Mouse (Mus musculus): Measurements from ENCODE around the gene Foxr1. TPM values are rescaled to one million over a fixed set of nuclear protein-coding genes. Genes with fewer than 3 reads are reported as not detected.
"Not testable (repeated sequence)": the region's sequence is repeated elsewhere in the genome, so short reads cannot be mapped to it uniquely, and the experiment has no call there.

Foxr1 gene
- polyA plus RNA-seq, 1 experiment: 0.63 TPM

DNA sequence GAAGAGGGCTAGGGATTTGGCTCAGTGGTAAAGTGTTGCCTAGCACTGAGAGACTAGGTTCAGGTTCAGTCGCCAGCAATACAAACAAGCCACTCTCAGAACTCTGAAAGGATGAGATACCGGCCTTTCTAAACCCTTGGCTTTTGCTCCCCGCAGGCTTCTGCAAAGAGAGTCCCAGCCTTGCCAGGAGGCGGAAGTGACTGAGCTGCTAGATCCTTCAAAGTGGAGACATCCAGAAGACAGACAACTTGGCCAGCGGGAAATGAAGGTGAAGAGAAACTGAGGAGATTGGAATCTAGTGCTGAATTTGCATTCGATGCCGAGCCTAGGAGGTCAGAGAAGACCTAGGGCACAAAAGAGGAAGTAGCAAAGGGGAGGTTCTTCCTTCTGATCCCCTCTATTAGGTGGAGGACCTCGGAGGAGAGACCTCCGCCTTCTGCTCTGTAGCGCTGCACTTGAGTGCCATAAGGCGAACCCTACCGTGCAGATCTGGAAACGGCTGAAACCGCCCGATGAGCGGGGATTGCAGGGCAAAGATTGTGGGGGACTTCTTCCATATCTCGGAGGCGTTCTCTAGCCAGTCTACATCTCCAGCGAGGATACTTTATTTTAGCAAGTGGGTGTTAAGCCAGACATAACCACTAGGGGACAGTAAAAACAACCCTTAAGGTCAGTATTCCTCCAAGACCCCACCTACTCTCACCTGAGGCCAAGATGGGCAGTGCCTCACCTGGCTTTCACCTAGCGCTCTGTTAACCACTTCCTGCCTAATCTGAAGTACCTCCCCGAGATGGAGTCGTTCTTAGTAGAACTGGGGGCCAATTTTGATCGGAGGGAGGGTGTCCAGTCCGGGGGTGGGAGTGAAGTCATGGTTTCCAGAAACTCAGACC lies 36.6 kb upstream of the Foxr1 start:
- peak; percentile 45 for DNase-seq (ENCODE audit: low spot score)

DNA sequence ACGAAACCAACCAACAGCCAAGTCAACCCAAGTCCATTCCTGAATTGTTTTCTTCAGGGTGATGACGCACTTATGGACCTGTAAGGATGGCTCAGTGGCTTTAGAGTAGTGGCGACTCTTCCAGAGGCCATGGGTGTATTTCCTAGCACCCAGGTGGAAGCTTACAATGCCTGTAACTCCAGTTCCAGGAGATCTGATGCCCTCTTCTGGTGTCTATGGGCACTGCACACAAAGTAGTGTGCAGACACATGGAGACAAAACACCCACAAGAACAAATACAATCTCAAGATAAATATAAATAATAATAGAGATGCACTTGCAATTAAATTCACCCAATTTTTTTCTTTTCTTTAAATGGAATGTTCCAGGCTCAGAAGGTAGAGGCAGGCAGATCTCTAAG lies 35.0 kb upstream of the Foxr1 start:
- DNase-seq (ENCODE audit: low spot score): no peak

DNA sequence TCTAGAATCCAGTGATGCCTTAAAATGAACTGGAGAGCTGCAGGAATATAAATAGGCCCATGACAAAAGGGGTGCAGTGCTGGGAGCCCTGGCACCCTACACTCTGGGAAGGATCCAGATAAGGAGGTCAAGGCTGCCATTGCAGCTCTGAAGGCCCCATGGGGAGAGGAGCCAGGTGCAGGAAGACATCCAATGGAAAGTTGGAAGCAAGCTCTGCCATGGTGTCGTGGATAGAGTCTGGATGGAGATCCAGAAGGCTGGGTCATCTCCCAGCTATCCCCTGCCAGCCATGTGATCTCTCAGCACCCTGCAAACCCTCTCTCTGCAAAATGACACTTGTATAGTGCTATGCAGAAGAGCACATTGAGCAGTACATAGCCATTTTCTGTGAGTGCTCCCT lies 33.4 kb upstream of the Foxr1 start:
- DNase-seq (ENCODE audit: low spot score): no peak

DNA sequence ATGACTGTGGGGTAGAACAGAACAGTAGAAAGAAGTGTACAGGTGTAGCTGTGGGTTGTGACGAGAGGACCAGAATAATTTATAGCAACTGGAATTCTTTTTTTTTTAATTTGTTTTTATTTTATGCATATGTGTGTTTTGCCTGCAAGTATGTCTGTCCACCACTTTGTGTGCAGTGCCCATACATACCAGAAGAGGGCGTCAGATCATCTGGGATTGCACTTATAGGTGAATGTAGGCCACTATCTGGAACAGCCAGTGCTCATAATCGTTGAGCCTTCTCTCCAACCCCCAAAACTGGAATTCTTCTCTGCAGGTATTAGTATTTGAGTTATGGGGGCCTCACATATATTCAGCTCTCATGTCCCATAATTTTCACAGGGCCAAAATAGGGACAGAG lies 32.2 kb upstream of the Foxr1 start:
- DNase-seq (ENCODE audit: low spot score): no peak

DNA sequence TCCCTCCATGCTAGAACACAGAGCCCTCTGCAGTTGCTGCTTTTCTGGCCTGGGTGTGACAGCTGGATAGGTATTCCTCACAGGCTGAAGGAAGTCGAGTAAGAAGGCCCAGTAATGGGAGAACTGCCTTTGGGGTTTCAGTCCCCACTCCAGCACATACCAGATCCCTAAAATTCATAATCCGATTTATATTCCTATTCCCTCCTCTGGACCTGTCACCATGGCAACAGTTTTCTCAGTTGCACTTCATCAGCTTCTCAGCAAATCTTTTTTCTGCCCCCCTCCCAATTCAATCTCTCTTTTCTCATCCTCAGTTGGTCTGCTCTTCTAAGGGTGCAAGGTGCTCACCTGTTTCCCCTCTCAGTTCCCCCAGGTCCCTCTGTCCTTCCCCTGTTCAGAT lies 27.9 kb upstream of the Foxr1 start:
- DNase-seq (ENCODE audit: low spot score): no peak

DNA sequence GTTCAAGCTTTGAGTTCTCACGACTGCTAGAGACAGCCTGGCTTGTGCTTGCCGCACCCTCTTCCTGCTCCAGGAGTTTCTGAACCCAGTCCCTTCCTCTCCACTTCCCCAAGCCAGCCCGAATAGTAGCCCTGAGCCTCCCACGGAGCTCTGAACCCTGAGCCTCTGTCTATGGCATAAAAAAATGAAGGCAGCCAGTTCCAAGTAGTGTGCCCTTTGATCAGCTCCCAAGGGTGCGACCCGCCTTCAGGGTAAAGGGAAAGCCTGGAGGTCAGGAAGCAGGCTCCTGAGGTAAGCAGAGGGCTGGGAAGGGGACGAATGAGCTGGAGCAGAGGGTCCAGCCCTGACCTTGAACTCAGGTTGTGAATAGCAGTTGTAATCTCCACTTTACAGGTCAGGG lies 27.3 kb upstream of the Foxr1 start:
- DNase-seq (ENCODE audit: low spot score): no peak

DNA sequence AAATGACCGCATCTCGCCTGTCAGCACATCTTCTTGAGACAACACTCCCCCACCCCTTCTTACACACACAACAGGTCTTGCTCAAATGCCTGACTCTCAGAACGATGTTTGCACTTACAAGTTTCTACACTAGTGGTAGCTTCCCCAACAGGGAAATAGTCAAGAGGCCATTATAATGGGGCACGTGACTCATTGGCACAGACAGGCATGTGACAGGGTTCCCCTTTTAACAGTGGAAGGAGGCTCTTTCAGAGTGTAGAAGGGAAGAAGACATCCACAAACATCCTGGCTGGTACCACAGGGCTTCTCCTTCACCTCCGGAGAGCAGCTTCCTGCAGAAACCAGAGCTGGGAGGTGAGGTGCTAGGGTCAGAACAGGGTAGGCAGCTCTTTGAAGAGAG lies 21.0 kb upstream of the Foxr1 start:
- no peak for DNase-seq (ENCODE audit: low spot score)

DNA sequence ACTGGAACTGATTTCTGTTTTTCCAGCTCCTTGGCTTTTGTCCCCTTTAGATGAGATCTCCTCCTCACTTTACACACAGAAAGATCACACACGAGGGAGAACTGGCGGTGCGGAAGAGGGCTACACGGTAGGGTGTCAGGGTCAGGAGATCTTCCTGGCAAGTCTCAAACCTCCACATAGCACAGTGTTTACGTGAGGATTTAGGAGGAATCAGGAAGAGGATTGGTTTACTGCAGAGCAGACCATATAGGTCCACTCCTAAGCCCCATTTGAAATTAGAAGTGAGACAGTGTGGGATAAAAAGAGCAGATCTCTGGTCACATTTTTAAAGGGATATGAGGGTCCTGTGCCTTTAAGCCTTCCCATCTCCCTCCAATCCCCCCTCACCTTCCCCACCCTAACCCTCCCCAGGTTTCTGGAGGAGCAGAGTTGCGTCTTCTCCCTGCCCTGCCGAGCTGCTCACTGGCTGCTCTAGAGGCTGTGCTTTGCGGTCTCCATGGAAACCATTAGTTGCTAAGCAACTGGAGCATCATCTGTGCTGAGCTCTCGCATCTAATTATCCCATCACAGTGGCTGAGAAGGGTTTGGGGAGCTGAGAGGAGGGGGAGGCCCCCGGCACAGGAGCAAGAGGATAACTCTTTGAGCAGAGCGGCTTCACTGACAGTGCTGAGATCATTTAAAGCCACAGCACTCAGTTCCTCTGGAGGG lies 16.3 kb upstream of the Foxr1 start:
- DNase-seq (ENCODE audit: low spot score): no peak

DNA sequence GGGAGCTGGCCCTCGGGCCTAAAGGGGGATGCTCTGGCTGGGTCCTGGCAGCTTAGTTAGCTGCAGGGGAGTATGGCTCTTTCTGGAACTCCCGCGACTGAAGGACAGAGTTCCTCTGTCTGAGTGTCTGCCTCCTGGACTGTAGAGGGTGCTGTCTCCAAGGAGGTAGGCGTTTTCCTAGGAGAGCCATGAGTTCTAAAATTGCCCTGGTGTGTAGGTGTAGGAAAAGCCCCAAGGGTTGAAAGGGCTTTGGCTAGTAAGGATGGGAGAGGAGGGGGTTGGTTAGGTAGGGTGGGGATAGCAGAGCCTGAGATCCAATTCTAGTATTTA lies 13.9 kb upstream of the Foxr1 start, which contains the start of gene Upk2:
Gene Upk2 (minus strand): TSS at position 86 of the 330 bp plus-strand sequence.
- DNase-seq (ENCODE audit: low spot score): no peak

DNA sequence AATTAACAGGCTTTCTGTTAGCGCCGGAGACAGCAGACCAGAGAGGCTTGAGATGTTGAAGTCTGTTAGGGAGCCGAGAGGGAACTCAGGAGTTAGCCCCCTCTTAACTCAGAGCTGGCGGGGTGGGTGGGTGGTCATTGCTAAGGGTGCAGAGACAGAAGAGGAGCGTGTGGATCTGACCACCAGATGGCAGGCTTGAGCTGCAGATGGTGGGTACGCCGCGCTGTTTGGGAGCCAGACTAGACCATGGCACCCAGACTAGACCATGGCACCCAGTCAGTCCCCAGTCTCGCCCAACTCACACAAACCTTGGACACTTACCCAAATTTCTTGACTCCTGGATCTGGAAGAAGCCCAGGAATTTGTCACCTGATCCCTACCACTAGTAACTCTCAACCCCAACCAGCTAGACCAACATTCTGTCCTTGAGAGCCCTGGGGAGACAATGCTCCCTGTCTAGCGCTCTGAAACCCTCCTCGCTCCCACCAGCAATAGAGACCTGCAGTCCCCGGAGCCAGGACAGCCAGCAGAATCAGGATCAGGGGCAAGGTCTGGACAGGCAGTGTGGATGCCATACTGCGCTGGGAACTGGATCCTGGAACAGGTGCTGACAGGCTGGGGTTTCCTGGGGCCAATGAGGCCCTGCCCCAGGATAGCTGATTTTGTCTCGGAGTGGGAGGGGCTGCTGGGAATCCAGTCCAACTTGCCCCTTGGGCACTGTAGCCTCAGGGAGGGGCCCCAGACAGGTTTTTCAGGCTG lies 13.4 kb upstream of the Foxr1 start:
- peak; percentile 77 for DNase-seq (ENCODE audit: low spot score)

DNA sequence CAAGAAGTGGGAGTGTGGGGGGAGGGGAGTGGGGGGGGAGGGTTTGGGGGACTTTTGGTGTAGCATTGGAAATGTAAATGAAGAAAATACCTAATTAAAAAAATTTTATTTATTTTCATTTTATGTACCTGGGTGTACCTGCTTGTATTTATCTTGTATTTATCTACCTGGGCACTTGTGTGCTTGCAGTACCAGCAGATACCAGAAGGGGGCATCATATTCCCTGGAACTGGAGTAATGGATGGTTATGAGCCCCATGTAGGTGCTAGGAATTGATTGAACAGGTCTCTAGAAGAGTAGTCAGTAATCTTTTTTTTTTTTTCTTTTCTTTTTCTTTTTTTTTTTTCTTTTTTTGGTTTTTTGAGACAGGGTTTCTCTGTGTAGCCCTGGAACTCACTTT lies 9.5 kb upstream of the Foxr1 start:
- no peak for DNase-seq (ENCODE audit: low spot score)

DNA sequence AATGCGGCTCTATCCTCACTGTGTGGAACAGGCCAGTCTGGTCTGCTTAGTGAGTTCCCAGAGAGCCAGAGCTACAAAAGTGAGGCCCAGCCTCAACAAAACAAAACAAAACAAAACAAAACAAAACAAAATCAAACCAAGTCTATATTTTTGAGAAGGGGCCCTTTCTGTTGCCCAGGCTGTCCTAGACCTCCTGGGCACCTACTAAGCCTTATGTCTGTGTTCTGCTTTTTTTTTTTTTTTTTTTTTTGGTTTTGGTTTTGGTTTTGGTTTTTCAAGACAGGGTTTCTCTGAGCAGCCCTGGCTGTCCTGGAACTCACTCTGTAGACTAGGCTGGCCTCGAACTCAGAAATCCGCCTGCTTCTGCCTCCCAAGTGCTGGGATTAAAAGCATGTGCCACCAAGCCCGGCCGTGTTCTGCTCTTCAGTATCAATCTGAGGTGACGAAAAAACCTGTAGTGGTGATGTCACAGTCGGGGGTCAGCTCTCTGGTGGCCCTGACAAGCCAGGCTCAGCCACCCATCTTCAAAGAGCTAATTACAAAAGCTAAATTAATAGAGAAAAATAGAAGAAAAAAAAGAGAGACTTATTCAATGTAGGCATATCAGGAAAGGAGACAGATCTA lies 3.6 kb upstream of the Foxr1 start:
- not testable (repeated sequence) for DNase-seq (ENCODE audit: low spot score)

DNA sequence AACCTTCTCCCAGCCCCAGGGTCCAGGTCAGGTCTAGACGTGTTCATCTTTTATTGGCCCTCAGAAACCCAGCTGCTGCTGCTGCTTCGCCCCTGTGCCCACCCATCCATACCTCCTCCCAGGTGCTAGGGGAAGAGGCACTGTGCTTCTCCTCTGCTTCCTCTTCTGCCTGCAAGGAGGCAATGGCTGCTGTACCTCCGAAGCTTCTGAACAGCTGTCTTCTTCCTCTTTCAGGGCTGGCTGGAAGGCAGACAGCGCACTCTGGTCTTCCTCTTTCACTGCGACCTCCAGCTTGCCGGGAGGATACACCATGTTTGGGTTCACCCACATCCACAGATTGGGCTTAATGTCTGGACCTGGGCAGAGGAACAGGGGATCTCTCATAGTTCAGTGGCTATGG lies 5.2 kb downstream of the Foxr1 start:
- DNase-seq (ENCODE audit: low spot score): no peak

DNA sequence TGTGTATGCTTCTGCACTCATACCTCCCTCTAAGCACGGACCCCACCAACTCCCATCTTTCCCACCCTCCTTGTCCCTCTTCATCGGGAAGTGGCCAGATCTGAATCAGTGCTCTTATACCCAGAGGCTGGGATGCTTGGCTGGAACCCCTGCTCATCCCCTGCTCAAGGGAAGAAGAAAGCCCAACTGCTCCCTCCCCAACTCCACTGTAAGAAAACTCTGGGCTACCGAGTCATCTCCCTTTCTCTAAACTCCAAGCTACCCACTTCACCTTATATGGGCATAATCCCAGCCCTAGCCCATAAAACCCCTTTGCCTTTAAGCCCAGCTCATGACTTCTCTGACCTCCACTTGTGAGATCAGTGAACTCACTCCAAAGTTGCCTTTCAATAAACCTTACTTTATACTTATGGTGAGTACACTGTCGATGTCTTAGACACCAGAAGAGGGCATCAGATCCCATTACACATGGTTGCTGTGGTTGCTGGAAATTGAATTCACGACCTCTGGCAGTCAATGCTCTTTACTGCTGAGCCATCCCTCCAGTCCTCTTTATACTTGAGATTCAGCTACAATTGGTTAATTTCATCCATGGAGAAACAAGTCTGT lies 8.3 kb downstream of the Foxr1 start:
- DNase-seq (ENCODE audit: low spot score): no peak

DNA sequence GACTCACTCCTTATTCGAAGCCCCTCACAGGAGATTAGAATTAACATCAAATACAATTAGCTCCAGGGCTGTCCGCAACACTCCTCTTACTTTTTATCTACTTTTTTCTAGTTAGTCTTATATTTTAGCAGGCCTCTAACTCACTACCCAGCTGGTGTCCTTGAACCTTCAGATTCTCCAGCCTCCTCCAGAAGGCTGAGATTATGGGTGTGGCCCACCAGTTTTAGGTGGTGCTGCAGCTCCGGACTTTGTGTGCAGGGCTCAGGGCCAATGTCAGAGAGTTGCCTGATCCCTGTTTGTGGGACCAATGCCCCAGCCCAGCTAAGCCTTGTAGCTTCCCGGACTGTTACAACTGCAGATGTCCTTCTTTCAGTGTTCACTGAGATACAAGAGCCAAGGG lies 17.4 kb downstream of the Foxr1 start:
- no peak for DNase-seq (ENCODE audit: low spot score)

DNA sequence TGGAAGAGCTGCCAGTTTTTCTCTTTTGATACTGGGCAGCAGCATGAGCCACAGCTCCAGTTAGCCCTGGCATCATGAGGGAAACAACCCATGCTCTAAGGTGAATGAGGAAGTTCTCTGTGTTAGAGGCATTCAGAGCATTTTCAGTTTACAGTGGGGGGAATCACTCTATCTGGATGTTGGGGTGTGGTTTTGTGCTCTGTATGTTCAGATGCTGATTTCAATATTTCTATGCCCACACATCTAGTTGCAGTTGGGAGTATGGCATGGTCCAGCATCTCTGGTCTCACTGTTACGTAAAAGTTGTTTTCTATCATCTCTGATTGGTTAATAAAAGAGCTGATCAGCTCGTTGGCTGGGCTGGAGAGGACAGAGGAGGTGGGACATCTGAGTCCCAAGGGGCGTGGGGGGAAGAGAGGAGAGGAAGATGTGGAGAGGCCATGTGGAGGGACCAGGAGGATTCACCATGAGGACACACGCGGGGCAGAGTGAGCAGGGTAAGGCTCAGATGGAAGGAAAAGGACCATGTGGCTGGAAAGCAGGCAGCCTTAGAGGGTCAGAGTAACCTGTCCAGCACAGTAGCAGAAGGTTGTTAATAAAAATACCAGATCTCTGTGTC lies 20.5 kb downstream of the Foxr1 start:
- no peak for DNase-seq (ENCODE audit: low spot score)

DNA sequence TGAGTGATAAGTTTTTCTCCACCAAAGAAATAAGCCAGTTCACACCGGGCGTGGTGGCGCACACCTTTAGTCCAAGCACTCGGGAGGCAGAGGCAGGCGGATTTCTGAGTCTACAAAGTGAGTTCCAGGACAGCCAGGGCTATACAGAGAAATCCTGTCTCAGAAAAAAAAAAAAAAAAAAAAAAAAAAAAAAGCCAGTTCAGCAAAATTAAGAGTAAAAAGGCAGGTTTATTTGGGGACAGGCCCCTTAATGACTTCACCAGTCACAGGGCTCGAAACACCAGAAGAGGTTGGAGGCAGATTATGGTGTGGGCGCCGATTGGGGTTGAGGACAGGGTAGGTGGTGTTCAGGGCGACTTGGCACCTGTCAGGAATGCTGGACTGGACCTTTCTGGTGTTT lies 21.2 kb downstream of the Foxr1 start:
- DNase-seq (ENCODE audit: low spot score): not testable (repeated sequence)

DNA sequence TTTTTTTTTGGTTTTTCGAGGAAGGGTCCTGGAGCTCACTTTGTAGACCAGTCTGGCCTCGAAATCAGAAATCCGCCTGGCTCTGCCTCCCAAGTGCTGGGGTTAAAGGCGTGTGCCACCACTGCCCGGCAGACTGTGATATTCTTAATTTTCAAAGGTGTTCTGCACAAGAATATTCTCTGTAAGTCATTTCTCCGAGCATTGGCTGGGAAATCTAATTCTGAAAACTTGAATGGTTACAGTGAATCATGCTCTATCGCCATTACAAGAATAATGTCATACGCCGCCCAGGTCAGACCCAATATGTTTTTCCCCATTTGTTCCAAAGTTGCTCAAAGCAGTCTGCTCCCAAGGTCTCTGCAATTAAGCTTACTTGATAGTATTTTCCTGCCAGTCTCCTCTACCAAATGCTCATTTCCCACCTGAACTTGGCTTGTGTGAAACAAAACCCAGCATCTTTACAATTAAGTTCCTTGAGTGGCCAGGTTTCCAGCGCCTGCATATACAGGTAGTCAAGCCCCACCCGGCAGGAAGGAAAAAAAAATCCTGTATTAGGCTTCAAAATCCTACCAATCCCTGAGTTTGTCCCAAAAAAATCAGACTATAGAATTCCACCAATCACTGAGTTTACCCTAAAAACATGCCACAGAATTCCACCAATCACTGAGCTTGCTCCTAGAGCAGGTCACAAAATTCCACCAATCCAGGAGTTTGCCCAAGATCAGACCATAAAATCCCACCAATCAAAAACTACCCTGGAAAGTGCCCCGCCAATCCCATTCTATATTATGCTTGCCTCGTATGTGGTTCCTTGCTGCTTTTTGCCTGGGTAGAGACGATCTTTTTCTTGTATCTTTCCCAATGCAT lies 22.2 kb downstream of the Foxr1 start, which contains the start of gene Ccdc84:
Gene Ccdc84 (minus strand): TSS at position 51 of the 867 bp plus-strand sequence.
- no peak for DNase-seq (ENCODE audit: low spot score)

DNA sequence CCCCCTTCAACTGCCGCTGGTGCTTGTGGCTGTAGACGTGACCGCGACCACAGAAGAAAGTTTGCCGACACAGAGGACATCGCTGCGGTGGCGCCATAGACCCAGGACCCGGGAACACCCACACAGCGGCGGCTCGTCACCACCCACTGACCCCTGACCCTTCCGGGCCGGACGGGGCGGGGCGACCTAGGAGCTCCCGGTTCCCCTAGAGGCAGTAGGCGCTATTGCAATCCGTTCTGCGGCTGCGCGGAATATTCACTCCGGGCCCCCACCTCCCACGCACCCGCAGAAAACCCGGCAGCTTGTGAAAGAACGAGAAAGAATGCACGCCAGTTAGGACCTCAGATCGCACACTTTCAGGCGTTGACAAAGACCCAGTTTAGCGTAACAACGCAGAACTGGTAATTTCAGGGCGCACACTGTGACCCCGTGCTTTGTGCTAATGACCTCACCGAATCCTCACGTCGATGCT lies 23.0 kb downstream of the Foxr1 start:
- peak; percentile 91 for DNase-seq (ENCODE audit: low spot score)
